Mouse (Mus musculus): ENCODE measurements around the gene Nek7.

GRCm38 (mm10) chr1:138516946-138517345, 103.0 kb downstream of the Nek7 start:
- TF ChIP-seq CTCF (IDR thresholded peaks at IDR 0.05; ENCODE audit: borderline replicate concordance, insufficient read depth, low read length) (no peak), POLR2A (IDR thresholded peaks at IDR 0.05; ENCODE audit: low read depth, low read length) (no peak)
